Mouse (Mus musculus): ENCODE data around the gene Ppp1r36. TPM values are rescaled to one million over a fixed set of nuclear protein-coding genes. Genes with fewer than 3 reads are reported as not detected.
"Not testable (repeated sequence)": the region's sequence is repeated elsewhere in the genome, so short reads cannot be mapped to it uniquely, and the experiment has no call there.

The Ppp1r36 gene
- polyA plus RNA-seq, 1 experiment from 2014 or later = 3.9 TPM

- peaks cover 8% of the 10 kb centered on the region for H3K4me1 ChIP-seq
- no peak for ATAC-seq (ENCODE audit: insufficient number of reproducible peaks, insufficient read depth, low FRiP score, low TSS enrichment, low read depth)
- no peak overlapping the region for H3K27ac ChIP-seq
- peaks cover 16% of the 10 kb centered on the region for H3K27me3 ChIP-seq
- H3K9ac ChIP-seq = no peak overlapping the region
- H3K4me2 ChIP-seq = no peak overlapping the region
- H3K36me3 ChIP-seq = no peaks in the 10 kb centered on the region
- WGBS = 66% methylated on average over 5 of the region's 5 CpGs
- H3K9me3 ChIP-seq = no peaks in the 10 kb centered on the region
- H3K4me3 ChIP-seq = no peak overlapping the region
Measured at GRCm38 (mm10) chr12:76430879-76431406, 13.6 kb downstream of the Ppp1r36 start.

GRCm38 (mm10) chr12:76431431-76431830, 14.1 kb downstream of the Ppp1r36 start:
- Histone ChIP-seq H3K9me3 (no peaks in the 10 kb centered on the region), H3K4me1 (peaks cover 8% of the 10 kb centered on the region), H3K27me3 (peaks cover 16% of the 10 kb centered on the region), H3K36me3 (no peaks in the 10 kb centered on the region), H3K9ac (no peak overlapping the region), H3K27ac (no peak overlapping the region), H3K4me2 (no peak overlapping the region), H3K4me3 (no peak overlapping the region)
- WGBS = 84% methylated on average over 6 of the region's 6 CpGs
- no peak for ATAC-seq (ENCODE audit: insufficient number of reproducible peaks, insufficient read depth, low FRiP score, low TSS enrichment, low read depth)

- Histone ChIP-seq H3K9ac (no peak overlapping the region), H3K9me3 (no peaks in the 10 kb centered on the region), H3K4me1 (peaks cover 8% of the 10 kb centered on the region), H3K4me3 (no peak overlapping the region), H3K36me3 (no peaks in the 10 kb centered on the region), H3K27me3 (peaks cover 16% of the 10 kb centered on the region), H3K27ac (no peak overlapping the region), H3K4me2 (no peak overlapping the region)
- ATAC-seq (ENCODE audit: insufficient number of reproducible peaks, insufficient read depth, low FRiP score, low TSS enrichment, low read depth) = no peak
- 46% methylated on average over 7 of the region's 7 CpGs for WGBS
Measured at GRCm38 (mm10) chr12:76434111-76434510, 16.8 kb downstream of the Ppp1r36 start.

GRCm38 (mm10) chr12:76435084-76435483, 17.7 kb downstream of the Ppp1r36 start:
- peaks cover 16% of the 10 kb centered on the region for H3K27me3 ChIP-seq
- 1% methylated on average over 17 of the region's 17 CpGs for WGBS
- H3K9me3 ChIP-seq = no peaks in the 10 kb centered on the region
- H3K36me3 ChIP-seq = no peaks in the 10 kb centered on the region
- H3K27ac ChIP-seq = no peak overlapping the region
- peaks cover 8% of the 10 kb centered on the region for H3K4me1 ChIP-seq
- H3K4me3 ChIP-seq = peak overlapping the region; percentile 51
- H3K9ac ChIP-seq = peak overlapping the region; percentile 71
- H3K4me2 ChIP-seq = peak overlapping the region; percentile 76
- ATAC-seq (ENCODE audit: insufficient number of reproducible peaks, insufficient read depth, low FRiP score, low TSS enrichment, low read depth) = no peak; the same call in 1 of the 2 replicates

- H3K36me3 ChIP-seq = no peaks in the 10 kb centered on the region
- H3K27ac ChIP-seq = no peak overlapping the region
- H3K9me3 ChIP-seq = no peaks in the 10 kb centered on the region
- H3K4me1 ChIP-seq = peaks cover 8% of the 10 kb centered on the region
- no peak for ATAC-seq (ENCODE audit: insufficient number of reproducible peaks, insufficient read depth, low FRiP score, low TSS enrichment, low read depth)
- H3K4me3 ChIP-seq = peak overlapping the region; percentile 51
- H3K4me2 ChIP-seq = peak overlapping the region; percentile 76
- H3K27me3 ChIP-seq = peaks cover 16% of the 10 kb centered on the region
- WGBS = 28% methylated on average over 8 of the region's 8 CpGs
- H3K9ac ChIP-seq = peak overlapping the region; percentile 71
Measured at GRCm38 (mm10) chr12:76435549-76435948, 18.2 kb downstream of the Ppp1r36 start.

- ATAC-seq (ENCODE audit: insufficient number of reproducible peaks, insufficient read depth, low FRiP score, low TSS enrichment, low read depth); H3K36me3 ChIP-seq; H3K4me1 ChIP-seq; H3K9me3 ChIP-seq; H3K27me3 ChIP-seq; H3K27ac ChIP-seq; H3K4me2 ChIP-seq; H3K9ac ChIP-seq; H3K4me3 ChIP-seq: not testable (repeated sequence)
- WGBS = 80% methylated on average over 6 of the region's 6 CpGs
Measured at GRCm38 (mm10) chr12:76443488-76443887, 26.1 kb downstream of the Ppp1r36 start.

GRCm38 (mm10) chr12:76444359-76444772, 27.0 kb downstream of the Ppp1r36 start:
- no peak for ATAC-seq (ENCODE audit: insufficient number of reproducible peaks, insufficient read depth, low FRiP score, low TSS enrichment, low read depth)

GRCm38 (mm10) chr12:76444862-76445261, 27.5 kb downstream of the Ppp1r36 start:
- 78% methylated on average over 6 of the region's 6 CpGs for WGBS
- Histone ChIP-seq H3K9ac (no peak overlapping the region), H3K9me3 (no peaks in the 10 kb centered on the region), H3K27ac (no peak overlapping the region), H3K36me3 (no peaks in the 10 kb centered on the region), H3K4me2 (no peak overlapping the region), H3K4me1 (no peaks in the 10 kb centered on the region), H3K4me3 (no peak overlapping the region), H3K27me3 (no peaks in the 10 kb centered on the region)
- ATAC-seq (ENCODE audit: insufficient number of reproducible peaks, insufficient read depth, low FRiP score, low TSS enrichment, low read depth) = no peak

More at GRCm38 (mm10) chr12:76444359-76444772, 27.0 kb downstream of the Ppp1r36 start:
- Histone ChIP-seq H3K4me1 (no peaks in the 10 kb centered on the region), H3K36me3 (no peaks in the 10 kb centered on the region), H3K4me3 (no peak overlapping the region), H3K27me3 (no peaks in the 10 kb centered on the region), H3K9ac (no peak overlapping the region), H3K27ac (no peak overlapping the region), H3K9me3 (no peaks in the 10 kb centered on the region), H3K4me2 (no peak overlapping the region)
- 61% methylated on average over 10 of the region's 10 CpGs for WGBS

GRCm38 (mm10) chr12:76446201-76446600, 28.9 kb downstream of the Ppp1r36 start:
- ATAC-seq (ENCODE audit: insufficient number of reproducible peaks, insufficient read depth, low FRiP score, low TSS enrichment, low read depth) = no peak
- no peaks in the 10 kb centered on the region for H3K9me3 ChIP-seq
- no peaks in the 10 kb centered on the region for H3K4me1 ChIP-seq
- H3K4me2 ChIP-seq = no peak overlapping the region
- 89% methylated on average over 11 of the region's 11 CpGs for WGBS
- no peak overlapping the region for H3K9ac ChIP-seq
- no peaks in the 10 kb centered on the region for H3K27me3 ChIP-seq
- H3K4me3 ChIP-seq = no peak overlapping the region
- H3K36me3 ChIP-seq = no peaks in the 10 kb centered on the region
- H3K27ac ChIP-seq = no peak overlapping the region

- Histone ChIP-seq H3K9me3 (no peaks in the 10 kb centered on the region), H3K27ac (no peak overlapping the region), H3K4me3 (no peak overlapping the region), H3K4me1 (no peaks in the 10 kb centered on the region), H3K9ac (no peak overlapping the region), H3K36me3 (no peaks in the 10 kb centered on the region), H3K4me2 (no peak overlapping the region), H3K27me3 (no peaks in the 10 kb centered on the region)
- 70% methylated on average over 6 of the region's 6 CpGs for WGBS
- ATAC-seq (ENCODE audit: insufficient number of reproducible peaks, insufficient read depth, low FRiP score, low TSS enrichment, low read depth) = no peak
Measured at GRCm38 (mm10) chr12:76448127-76448526, 30.8 kb downstream of the Ppp1r36 start.

- Histone ChIP-seq H3K9ac (no peak overlapping the region), H3K4me3 (no peak overlapping the region), H3K36me3 (no peaks in the 10 kb centered on the region), H3K4me2 (no peak overlapping the region), H3K27me3 (no peaks in the 10 kb centered on the region), H3K4me1 (no peaks in the 10 kb centered on the region), H3K27ac (no peak overlapping the region), H3K9me3 (no peaks in the 10 kb centered on the region)
- WGBS = 79% methylated on average over 2 of the region's 2 CpGs
- ATAC-seq (ENCODE audit: insufficient number of reproducible peaks, insufficient read depth, low FRiP score, low TSS enrichment, low read depth) = no peak
Measured at GRCm38 (mm10) chr12:76452203-76452602, 34.9 kb downstream of the Ppp1r36 start.

GRCm38 (mm10) chr12:76458445-76458844, 41.1 kb downstream of the Ppp1r36 start:
- H3K36me3 ChIP-seq; H3K4me2 ChIP-seq; H3K9ac ChIP-seq; H3K4me3 ChIP-seq; H3K9me3 ChIP-seq; ATAC-seq (ENCODE audit: insufficient number of reproducible peaks, insufficient read depth, low FRiP score, low TSS enrichment, low read depth); H3K4me1 ChIP-seq; H3K27me3 ChIP-seq; H3K27ac ChIP-seq: not testable (repeated sequence)
- WGBS = 68% methylated on average over 4 of the region's 4 CpGs
